Mouse (Mus musculus): ENCODE data around the gene Aamp. TPM values are rescaled to one million over a fixed set of nuclear protein-coding genes. Genes with fewer than 3 reads are reported as not detected.
A peak's percentile ranks its signal among the peaks of the same experiment; 100 is the strongest.

Gene Aamp
- polyA plus RNA-seq, 1 experiment from 2014 or later = 119 TPM

DNA sequence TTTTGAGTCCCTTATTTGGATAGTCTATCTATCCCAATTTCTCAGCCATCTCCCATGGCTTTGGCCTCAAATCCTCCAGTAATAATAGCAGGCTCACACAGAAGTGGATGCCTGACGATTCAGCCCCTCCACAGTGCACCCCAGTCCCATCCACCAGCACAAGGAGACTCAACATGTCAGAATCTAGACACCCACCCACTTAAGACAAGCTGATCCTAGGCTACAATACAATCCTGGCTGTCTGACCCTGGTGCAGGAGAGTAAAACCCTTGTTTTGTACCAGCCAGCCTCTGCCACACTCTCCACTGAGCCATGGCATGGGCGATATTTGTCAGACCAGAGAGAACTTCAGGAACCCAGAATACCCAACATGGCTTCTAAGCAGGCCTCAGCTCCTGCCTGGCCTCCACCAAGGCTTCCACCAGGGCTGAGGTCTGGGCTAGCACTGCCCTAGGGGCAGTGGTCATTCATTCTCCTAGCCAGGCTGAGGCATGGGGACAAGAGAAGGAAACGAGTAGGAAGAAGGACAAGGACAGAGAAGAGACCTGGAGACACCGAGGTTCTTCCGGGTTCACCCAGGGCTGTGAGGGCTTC lies 13.7 kb upstream of the Aamp start:
- no peaks in the 10 kb centered on the region for H3K9me3 ChIP-seq (replicated peaks)
- no peak overlapping the region for H3K4me2 ChIP-seq
- 82% methylated on average over 5 of the region's 5 CpGs for WGBS (ENCODE audit: insufficient replicate concordance)
- H3K4me3 ChIP-seq = no peak overlapping the region
- H3K36me3 ChIP-seq = peaks cover 15% of the 10 kb centered on the region
- H3K27ac ChIP-seq = peak overlapping the region; percentile 99; the same call in 1 of the 2 replicates
- H3K9ac ChIP-seq = no peak overlapping the region
- H3K27me3 ChIP-seq (replicated peaks) = no peaks in the 10 kb centered on the region
- H3K4me1 ChIP-seq = peaks cover 98% of the 10 kb centered on the region
- no peak for ATAC-seq

DNA sequence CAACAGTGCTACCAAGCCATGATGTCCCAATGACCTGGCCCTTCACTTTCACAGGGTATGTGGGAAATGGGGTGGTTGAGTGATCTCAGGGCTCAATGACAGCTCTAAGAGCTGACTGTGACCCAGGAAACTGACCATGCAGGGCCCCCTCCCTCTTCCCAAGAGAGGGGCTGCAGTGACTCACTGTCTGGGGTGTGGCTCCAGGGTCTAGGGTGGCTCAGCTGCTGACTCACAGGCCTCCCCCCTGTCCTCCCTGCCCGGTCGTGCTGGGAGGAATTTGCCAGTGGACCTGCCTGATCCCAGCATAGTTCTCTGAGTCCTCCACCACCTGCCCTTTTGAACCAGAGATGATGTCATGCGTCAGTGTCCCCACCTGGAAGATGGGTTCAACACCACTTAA lies 12.7 kb upstream of the Aamp start:
- WGBS (ENCODE audit: insufficient replicate concordance) = 42% methylated on average over 3 of the region's 3 CpGs
- no peaks in the 10 kb centered on the region for H3K9me3 ChIP-seq (replicated peaks)
- peak overlapping the region; percentile 87 for H3K4me2 ChIP-seq
- no peaks in the 10 kb centered on the region for H3K27me3 ChIP-seq (replicated peaks)
- ATAC-seq = no peak
- H3K4me3 ChIP-seq = peak overlapping the region; percentile 62; the same call in 1 of the 2 replicates
- peak overlapping the region; percentile 99 for H3K27ac ChIP-seq
- H3K4me1 ChIP-seq = peaks cover 90% of the 10 kb centered on the region
- peaks cover 24% of the 10 kb centered on the region for H3K36me3 ChIP-seq
- H3K9ac ChIP-seq = peak overlapping the region; percentile 78; the same call in 1 of the 2 replicates

DNA sequence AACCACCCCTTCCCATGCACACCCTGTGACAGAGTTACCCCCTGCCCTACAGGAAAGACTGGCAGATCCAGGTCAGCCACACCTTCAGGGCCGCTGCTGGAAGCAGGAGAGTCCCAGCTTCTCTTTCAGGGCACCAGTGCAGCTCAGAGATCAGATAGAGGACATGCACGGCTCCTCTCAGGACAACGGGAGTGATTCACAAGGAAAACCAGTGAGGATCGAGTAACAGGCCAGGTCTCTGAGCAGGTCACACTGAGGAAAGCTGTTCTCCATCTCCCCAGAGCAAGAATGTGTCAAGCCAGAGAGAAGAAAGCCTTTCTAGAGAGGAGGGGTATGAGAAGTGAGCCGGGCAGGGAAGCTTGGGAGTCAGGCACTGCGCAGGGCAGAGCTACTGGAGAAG lies 11.9 kb upstream of the Aamp start:
- H3K4me2 ChIP-seq = peak overlapping the region; percentile 87
- ATAC-seq = no peak
- peaks cover 32% of the 10 kb centered on the region for H3K36me3 ChIP-seq
- peak overlapping the region; percentile 99 for H3K27ac ChIP-seq
- peak overlapping the region; percentile 78 for H3K9ac ChIP-seq
- WGBS (ENCODE audit: insufficient replicate concordance) = 54% methylated on average over 6 of the region's 6 CpGs
- peaks cover 83% of the 10 kb centered on the region for H3K4me1 ChIP-seq
- H3K4me3 ChIP-seq = peak overlapping the region; percentile 62
- no peaks in the 10 kb centered on the region for H3K27me3 ChIP-seq (replicated peaks)
- no peaks in the 10 kb centered on the region for H3K9me3 ChIP-seq (replicated peaks)

DNA sequence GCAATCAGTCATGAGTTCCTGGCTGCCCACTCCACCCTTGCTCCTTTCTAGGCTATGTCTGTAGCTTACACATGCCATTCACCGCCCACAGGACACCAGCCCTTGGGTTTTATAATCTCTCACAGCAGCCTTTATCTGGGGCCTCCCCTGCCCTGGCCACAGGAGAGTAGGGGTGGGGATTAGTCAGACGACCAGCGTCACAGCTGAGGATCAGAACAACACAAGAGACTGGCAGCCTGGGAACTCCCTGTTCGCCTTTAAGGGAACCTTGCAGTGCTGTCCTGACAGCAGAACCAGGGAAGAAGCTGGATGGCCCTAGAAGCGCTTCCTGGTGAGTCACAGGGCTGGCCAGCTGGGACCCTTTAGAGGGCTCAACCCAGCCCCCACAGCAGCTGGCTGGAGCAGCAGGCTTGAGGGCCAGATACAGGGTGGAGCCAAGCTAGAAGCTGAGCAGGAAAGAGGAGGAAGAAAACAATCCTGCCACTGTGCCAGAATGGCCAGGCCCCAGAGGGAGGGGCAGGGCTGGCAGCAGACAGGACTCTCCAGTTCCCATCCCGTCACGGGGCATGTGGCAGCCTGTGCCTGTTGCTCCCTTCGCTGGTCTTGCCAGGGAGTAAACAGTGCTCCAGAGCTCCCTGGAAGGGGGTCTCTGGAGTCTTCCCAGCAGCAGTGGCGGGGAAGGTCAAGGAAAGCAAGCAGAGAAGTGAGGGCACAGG lies 11.1 kb upstream of the Aamp start:
- peak overlapping the region; percentile 78 for H3K9ac ChIP-seq
- peaks cover 80% of the 10 kb centered on the region for H3K4me1 ChIP-seq
- ATAC-seq = peak; percentile 97
- H3K4me3 ChIP-seq = peak overlapping the region; percentile 62
- 14% methylated on average over 9 of the region's 9 CpGs for WGBS (ENCODE audit: insufficient replicate concordance)
- no peaks in the 10 kb centered on the region for H3K9me3 ChIP-seq (replicated peaks)
- H3K36me3 ChIP-seq = peaks cover 41% of the 10 kb centered on the region
- peak overlapping the region; percentile 99 for H3K27ac ChIP-seq
- peak overlapping the region; percentile 87 for H3K4me2 ChIP-seq
- no peaks in the 10 kb centered on the region for H3K27me3 ChIP-seq (replicated peaks)

DNA sequence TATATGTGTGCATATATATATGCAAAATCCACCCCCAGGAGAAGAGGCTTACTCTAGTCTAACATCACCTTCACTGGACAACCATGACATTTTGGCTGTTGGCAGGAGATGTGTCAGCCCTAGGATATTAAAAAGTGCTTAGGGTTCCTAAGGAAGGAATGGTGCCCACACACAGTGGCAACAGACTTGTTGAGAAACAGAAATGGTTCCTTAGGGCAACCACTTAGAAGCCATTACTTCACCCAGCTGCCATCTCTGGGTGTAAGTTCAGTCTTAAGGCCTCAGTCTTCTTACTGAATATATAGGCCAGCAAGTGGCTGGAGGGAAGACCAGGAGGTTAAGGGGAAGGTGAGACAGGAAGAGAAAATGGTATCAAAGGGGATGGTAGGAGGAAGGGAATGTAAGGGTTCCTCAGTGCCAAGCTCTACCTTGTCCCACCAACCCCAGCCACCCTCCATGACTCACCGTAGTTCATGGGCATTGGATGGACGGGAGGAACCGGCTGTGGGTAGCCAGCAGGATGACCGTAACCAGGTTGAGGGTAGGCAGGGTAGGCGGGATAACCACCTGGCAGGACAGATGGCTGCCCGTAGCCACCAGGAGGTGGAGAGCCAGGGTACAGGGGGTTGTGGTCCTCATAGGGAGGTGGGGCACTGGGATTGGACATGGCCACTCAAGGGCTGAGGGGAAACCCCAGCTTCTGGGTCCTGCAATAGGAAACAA lies 10.4 kb upstream of the Aamp start:
- H3K4me1 ChIP-seq = peaks cover 80% of the 10 kb centered on the region
- H3K4me3 ChIP-seq = peak overlapping the region; percentile 62
- peak overlapping the region; percentile 99 for H3K27ac ChIP-seq
- H3K4me2 ChIP-seq = peak overlapping the region; percentile 87
- H3K9me3 ChIP-seq (replicated peaks) = no peaks in the 10 kb centered on the region
- ATAC-seq = no peak
- 57% methylated on average over 6 of the region's 6 CpGs for WGBS (ENCODE audit: insufficient replicate concordance)
- H3K36me3 ChIP-seq = peaks cover 48% of the 10 kb centered on the region
- peak overlapping the region; percentile 78 for H3K9ac ChIP-seq
- H3K27me3 ChIP-seq (replicated peaks) = no peaks in the 10 kb centered on the region

DNA sequence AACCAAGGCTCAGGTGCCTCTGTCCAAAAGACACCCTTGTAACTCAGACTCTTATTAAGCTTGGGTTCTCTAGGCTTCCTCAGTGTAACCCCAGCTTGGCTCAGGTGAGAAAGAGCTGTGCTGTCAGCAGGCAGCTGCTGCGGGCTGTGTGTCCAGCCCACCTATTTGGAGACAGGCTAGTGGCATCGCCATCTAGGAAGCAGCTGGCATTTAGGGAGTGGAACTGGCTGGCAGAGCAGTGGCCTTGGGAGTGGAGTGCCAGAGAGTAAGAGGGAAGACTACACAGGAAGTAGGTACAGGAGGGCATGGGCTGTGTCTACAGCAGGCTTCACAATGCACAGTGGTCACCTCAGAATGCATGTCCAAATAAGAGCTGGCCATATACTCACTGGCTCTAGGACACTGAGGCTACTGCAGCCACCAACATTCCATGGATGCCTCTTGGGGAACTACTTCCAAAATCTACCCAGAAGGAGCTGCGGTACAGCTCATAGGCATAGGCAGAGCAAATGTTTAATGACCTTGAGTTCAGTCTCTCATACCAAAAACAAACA lies 9.6 kb upstream of the Aamp start:
- Histone ChIP-seq H3K9ac (no peak overlapping the region; the same call in 1 of the 2 replicates), H3K36me3 (peaks cover 55% of the 10 kb centered on the region), H3K27ac (peak overlapping the region; percentile 99), H3K9me3 (replicated peaks) (no peaks in the 10 kb centered on the region), H3K27me3 (replicated peaks) (no peaks in the 10 kb centered on the region), H3K4me3 (no peak overlapping the region), H3K4me1 (peaks cover 80% of the 10 kb centered on the region), H3K4me2 (no peak overlapping the region)
- WGBS (ENCODE audit: insufficient replicate concordance) = 85% methylated on average over 3 of the region's 3 CpGs
- ATAC-seq = no peak

DNA sequence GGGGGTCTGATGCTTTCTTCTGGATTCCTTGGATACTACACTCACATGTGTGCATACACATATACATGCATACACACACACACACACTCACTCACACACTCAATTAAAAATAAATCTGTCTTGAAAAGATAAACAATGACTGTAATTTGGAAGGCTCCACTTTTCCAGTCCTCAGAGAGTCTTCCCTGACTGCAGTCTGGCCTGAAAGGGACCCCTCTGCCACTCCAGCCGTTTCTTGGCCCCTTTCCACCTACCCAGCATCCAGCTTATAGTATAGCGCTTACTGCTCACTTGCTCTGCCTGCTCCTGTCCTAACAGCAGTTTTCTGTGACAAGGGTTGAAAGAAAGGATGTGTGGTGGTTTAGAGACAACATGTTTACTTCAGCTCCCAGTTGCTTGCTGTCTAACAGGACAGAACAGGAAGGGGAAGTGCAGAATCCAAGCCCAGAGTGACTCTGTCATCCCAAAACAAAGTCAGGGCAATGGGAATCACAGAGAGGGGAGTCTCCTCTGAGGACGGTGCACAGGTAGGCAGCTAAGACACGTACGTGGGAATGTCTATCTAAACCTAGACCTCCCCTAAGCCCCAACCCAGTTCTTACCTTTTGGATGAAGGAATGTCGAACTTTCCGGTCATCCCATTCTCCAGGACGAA lies 8.9 kb upstream of the Aamp start:
- Histone ChIP-seq H3K4me1 (peaks cover 80% of the 10 kb centered on the region), H3K27ac (0 out of 2 replicates have a peak overlapping the region, but pooled peaks have one; percentile 23), H3K9ac (no peak overlapping the region), H3K36me3 (peaks cover 63% of the 10 kb centered on the region), H3K9me3 (replicated peaks) (no peaks in the 10 kb centered on the region), H3K27me3 (replicated peaks) (no peaks in the 10 kb centered on the region), H3K4me3 (no peak overlapping the region), H3K4me2 (no peak overlapping the region)
- ATAC-seq = no peak
- WGBS (ENCODE audit: insufficient replicate concordance) = 77% methylated on average over 8 of the region's 8 CpGs

DNA sequence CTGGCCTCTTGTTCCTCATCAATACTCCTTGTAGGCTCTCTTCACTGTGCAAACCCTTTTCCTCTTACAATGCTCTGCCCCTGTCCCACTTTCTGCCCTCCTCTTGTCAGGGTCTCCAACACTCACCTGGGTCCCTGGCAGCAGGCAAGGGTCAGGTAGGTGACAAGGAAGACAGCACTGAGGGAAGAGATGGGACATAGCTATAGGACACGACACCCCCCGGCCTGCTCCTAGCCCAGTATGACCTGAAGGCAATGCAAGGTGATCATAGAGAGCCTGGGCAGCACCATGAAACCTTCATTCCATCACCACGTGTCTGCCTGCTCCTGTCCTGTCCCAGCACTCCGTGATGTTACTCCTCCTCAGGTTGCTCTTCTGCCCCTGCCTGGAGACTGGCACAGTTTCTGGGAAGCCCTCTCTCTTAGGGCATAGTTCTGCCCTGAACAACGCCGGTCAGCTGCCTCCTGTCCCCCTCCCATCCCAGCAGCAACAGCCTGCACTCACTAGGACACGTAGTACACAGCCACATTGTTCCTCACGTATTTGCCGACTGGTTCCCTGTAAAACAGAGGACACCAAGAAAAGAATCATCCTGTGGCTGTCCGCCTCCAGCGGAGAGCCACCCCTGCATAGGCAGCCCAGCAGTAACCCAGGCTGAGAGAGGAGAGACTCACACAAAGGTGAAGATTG lies 7.9 kb upstream of the Aamp start:
- Histone ChIP-seq H3K4me1 (peaks cover 79% of the 10 kb centered on the region), H3K36me3 (peaks cover 66% of the 10 kb centered on the region), H3K4me3 (no peak overlapping the region), H3K4me2 (no peak overlapping the region), H3K27me3 (replicated peaks) (no peaks in the 10 kb centered on the region), H3K27ac (0 out of 2 replicates have a peak overlapping the region, but pooled peaks have one; percentile 23), H3K9me3 (replicated peaks) (no peaks in the 10 kb centered on the region), H3K9ac (no peak overlapping the region)
- WGBS (ENCODE audit: insufficient replicate concordance) = 83% methylated on average over 11 of the region's 11 CpGs
- no peak for ATAC-seq

DNA sequence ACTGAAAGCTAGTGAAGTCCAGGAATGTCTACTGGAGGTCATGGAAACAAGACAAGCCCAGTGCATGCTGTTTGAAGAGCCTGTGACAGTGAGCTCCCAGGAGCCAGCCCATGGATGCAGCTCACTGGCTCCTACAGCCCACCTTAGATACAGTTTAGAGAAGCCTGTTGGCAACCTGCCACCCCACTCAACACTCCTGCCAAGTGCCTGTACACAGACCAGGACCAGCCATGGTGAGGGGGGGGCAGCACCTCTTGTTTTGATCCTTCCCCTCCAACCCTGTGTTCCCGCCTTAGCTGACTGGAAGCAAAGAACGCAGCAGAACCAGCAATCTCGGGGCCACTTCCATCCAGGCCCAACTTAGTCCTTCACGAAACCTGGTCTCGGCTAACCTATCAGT lies 5.6 kb upstream of the Aamp start:
- no peak overlapping the region for H3K4me2 ChIP-seq
- H3K36me3 ChIP-seq = peaks cover 71% of the 10 kb centered on the region
- H3K4me3 ChIP-seq = no peak overlapping the region
- no peak overlapping the region for H3K9ac ChIP-seq
- H3K27ac ChIP-seq = 0 out of 2 replicates have a peak overlapping the region, but pooled peaks have one; percentile 18
- no peaks in the 10 kb centered on the region for H3K9me3 ChIP-seq (replicated peaks)
- no peak for ATAC-seq
- 85% methylated on average over 5 of the region's 5 CpGs for WGBS (ENCODE audit: insufficient replicate concordance)
- H3K4me1 ChIP-seq = peaks cover 74% of the 10 kb centered on the region
- no peaks in the 10 kb centered on the region for H3K27me3 ChIP-seq (replicated peaks)

DNA sequence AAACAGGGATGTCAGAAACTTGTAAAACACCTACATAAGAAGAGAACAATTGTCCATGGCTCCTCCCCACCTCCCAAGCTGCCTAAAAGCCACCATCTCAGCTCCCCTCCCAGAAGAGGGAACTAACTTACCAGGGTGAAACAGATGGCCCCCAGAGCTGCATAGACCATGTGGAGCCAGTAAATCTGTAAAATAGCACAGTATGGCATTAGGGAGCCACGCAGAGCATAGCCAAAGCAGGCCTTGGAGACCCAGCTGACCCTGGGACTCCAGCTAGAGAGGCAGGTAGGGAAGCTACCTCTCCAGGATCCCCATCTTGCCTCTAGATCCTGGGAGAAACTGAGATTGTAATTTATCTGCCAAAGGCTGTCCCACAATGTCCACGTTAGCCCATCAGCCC lies 5.2 kb upstream of the Aamp start:
- Histone ChIP-seq H3K27ac (0 out of 2 replicates have a peak overlapping the region, but pooled peaks have one; percentile 18), H3K4me2 (no peak overlapping the region), H3K9me3 (replicated peaks) (no peaks in the 10 kb centered on the region), H3K27me3 (replicated peaks) (no peaks in the 10 kb centered on the region), H3K4me1 (peaks cover 70% of the 10 kb centered on the region), H3K36me3 (peaks cover 70% of the 10 kb centered on the region), H3K9ac (no peak overlapping the region), H3K4me3 (no peak overlapping the region)
- 72% methylated on average over 2 of the region's 2 CpGs for WGBS (ENCODE audit: insufficient replicate concordance)
- no peak for ATAC-seq

DNA sequence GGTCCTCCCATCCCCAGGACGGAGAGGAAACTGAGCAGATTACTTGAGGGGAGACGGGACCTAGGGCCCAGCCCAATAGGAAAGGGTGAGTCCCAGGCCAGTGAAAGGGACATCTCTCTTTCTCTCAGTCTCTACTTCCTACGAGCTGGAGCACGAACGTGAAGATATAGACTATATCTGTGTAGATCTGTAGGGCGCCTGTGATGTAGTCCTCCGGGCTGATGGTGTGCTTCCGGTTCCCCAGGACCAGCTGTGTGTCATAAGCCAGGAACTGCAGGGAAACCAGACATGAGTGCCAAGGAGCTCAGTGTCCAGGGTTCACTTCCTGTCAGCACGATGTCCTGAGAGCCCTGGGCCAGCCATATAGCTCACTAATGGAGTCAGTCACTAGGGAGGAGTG lies 4.7 kb upstream of the Aamp start:
- no peak overlapping the region for H3K4me2 ChIP-seq
- no peak for ATAC-seq
- peaks cover 65% of the 10 kb centered on the region for H3K4me1 ChIP-seq
- H3K9me3 ChIP-seq (replicated peaks) = no peaks in the 10 kb centered on the region
- no peak overlapping the region for H3K4me3 ChIP-seq
- H3K27ac ChIP-seq = peak overlapping the region; percentile 18; the same call in 1 of the 2 replicates
- 77% methylated on average over 9 of the region's 9 CpGs for WGBS (ENCODE audit: insufficient replicate concordance)
- H3K27me3 ChIP-seq (replicated peaks) = no peaks in the 10 kb centered on the region
- no peak overlapping the region; the same call in 1 of the 2 replicates for H3K9ac ChIP-seq
- H3K36me3 ChIP-seq = peaks cover 65% of the 10 kb centered on the region

Data from liver, embryonic 12.5 days (tissue).